Mouse (Mus musculus): ENCODE measurements around the gene Efna1. TPM values are rescaled to one million over a fixed set of nuclear protein-coding genes. Genes with fewer than 3 reads are reported as not detected.

Efna1 gene
- total RNA-seq, 4 experiments from 2014 or later, result 8.7 to 10.8 (median 8.8) TPM

GRCm38 (mm10) chr3:89308089-89308488 is 27.1 kb upstream of the Efna1 start:
- peak in 1 of 2 experiments; percentile 46 for DNase-seq (ENCODE audit: low spot score in 2 of 2)

GRCm38 (mm10) chr3:89305551-89306325 is 24.8 kb upstream of the Efna1 start:
- DNase-seq (ENCODE audit: low spot score in 2 of 2), result no peak

- no peak for DNase-seq (ENCODE audit: low spot score in 2 of 2)
Observed at GRCm38 (mm10) chr3:89305105-89305504, 24.2 kb upstream of the Efna1 start.

- DNase-seq (ENCODE audit: low spot score in 2 of 2), result no peak
Observed at GRCm38 (mm10) chr3:89304440-89304839, 23.5 kb upstream of the Efna1 start.

GRCm38 (mm10) chr3:89300514-89300913 is 19.6 kb upstream of the Efna1 start:
- no peak for DNase-seq (ENCODE audit: low spot score in 2 of 2)

- no peak for DNase-seq (ENCODE audit: low spot score in 2 of 2)
Observed at GRCm38 (mm10) chr3:89300071-89300470, 19.1 kb upstream of the Efna1 start.

- DNase-seq (ENCODE audit: low spot score in 2 of 2), result no peak
Observed at GRCm38 (mm10) chr3:89299499-89299898, 18.6 kb upstream of the Efna1 start.

- DNase-seq (ENCODE audit: low spot score in 2 of 2), result no peak
Observed at GRCm38 (mm10) chr3:89298908-89299307, 18.0 kb upstream of the Efna1 start.

GRCm38 (mm10) chr3:89296761-89297396 is 15.9 kb upstream of the Efna1 start:
- DNase-seq (ENCODE audit: low spot score in 2 of 2), result no peak

- no peak for DNase-seq (ENCODE audit: low spot score in 2 of 2)
Observed at GRCm38 (mm10) chr3:89295685-89296230, 14.8 kb upstream of the Efna1 start.

- no peak for DNase-seq (ENCODE audit: low spot score in 2 of 2)
Observed at GRCm38 (mm10) chr3:89294195-89294594, 13.3 kb upstream of the Efna1 start.

- DNase-seq (ENCODE audit: low spot score in 2 of 2), result no peak
Observed at GRCm38 (mm10) chr3:89293247-89293918, 12.4 kb upstream of the Efna1 start.

GRCm38 (mm10) chr3:89292303-89292702 is 11.4 kb upstream of the Efna1 start:
- DNase-seq (ENCODE audit: low spot score in 2 of 2), result no peak

GRCm38 (mm10) chr3:89291874-89292273 is 10.9 kb upstream of the Efna1 start:
- DNase-seq (ENCODE audit: low spot score in 2 of 2), result no peak

GRCm38 (mm10) chr3:89288503-89288928 is 7.6 kb upstream of the Efna1 start:
- peak in 1 of 2 experiments; percentile 12 for DNase-seq (ENCODE audit: low spot score in 2 of 2)

GRCm38 (mm10) chr3:89287286-89287685 is 6.3 kb upstream of the Efna1 start:
- no peak for DNase-seq (ENCODE audit: low spot score in 2 of 2)

- no peak for DNase-seq (ENCODE audit: low spot score in 2 of 2)
Observed at GRCm38 (mm10) chr3:89285526-89285925, 4.6 kb upstream of the Efna1 start.

- no peak for DNase-seq (ENCODE audit: low spot score in 2 of 2)
Observed at GRCm38 (mm10) chr3:89284261-89284660, 3.3 kb upstream of the Efna1 start.

GRCm38 (mm10) chr3:89282291-89282643 is 1.3 kb upstream of the Efna1 start:
- no peak for DNase-seq (ENCODE audit: low spot score in 2 of 2)

- DNase-seq (ENCODE audit: low spot score in 2 of 2), result peak; percentile 50 to 70
Observed at GRCm38 (mm10) chr3:89281579-89282290, 793 bp upstream of the Efna1 start.

GRCm38 (mm10) chr3:89280050-89280605 is 814 bp downstream of the Efna1 start:
- no peak for DNase-seq (ENCODE audit: low spot score in 2 of 2)

Data from gastrocnemius, adult 8-10 months (tissue).